Mouse (Mus musculus) stomach, embryonic 14.5 days (tissue): Measurements from ENCODE around the gene Xab2. TPM values are rescaled to one million over a fixed set of nuclear protein-coding genes. Genes with fewer than 3 reads are reported as not detected.

Experiments used
- ATAC-seq: fragments of 200-750 bp; cut with Nextera tagmentation; 2 replicates; pipeline ENCODE4 v1.8.0; 2017; ENCODE audit warnings: low read depth, moderate TSS enrichment; ENCODE audit not compliant: insufficient number of reproducible peaks, insufficient read depth, low FRiP score
- H3K27ac ChIP-seq: fragments of 300-500 bp; sonication (generic); 2 replicates; pipeline ENCODE4 v1.5.1; 2014; ENCODE audit warnings: mild to moderate bottlenecking, low read length, moderate library complexity, mixed read lengths
- H3K27me3 ChIP-seq: fragments of 300-500 bp; sonication (generic); 2 replicates; pipeline ENCODE4 v1.6.1; 2014; ENCODE audit warnings: low read length, control low read depth, mixed read lengths; ENCODE audit not compliant: control insufficient read depth, insufficient read depth
- H3K36me3 ChIP-seq: fragments of 300-500 bp; sonication (generic); 2 replicates; pipeline ENCODE4 v1.6.1; 2014; ENCODE audit warnings: mild to moderate bottlenecking, control low read depth, low read length, moderate library complexity, mixed read lengths; ENCODE audit not compliant: control insufficient read depth, insufficient read depth
- H3K4me1 ChIP-seq: fragments of 300-500 bp; sonication (generic); 2 replicates; pipeline ENCODE4 v1.6.1; 2014; ENCODE audit warnings: low read length, control low read depth, mixed read lengths; ENCODE audit not compliant: control insufficient read depth, insufficient read depth
- H3K4me2 ChIP-seq: fragments of 300-500 bp; sonication (generic); replicated peaks from 2 replicates; pipeline ENCODE4 v1.6.1; 2014; ENCODE audit warnings: low read depth, low read length, control low read depth
- H3K4me3 ChIP-seq: fragments of 300-500 bp; sonication (generic); 2 replicates; pipeline ENCODE4 v1.5.1; 2014; ENCODE audit warnings: low read depth, low read length, control low read depth
- H3K9ac ChIP-seq: fragments of 300-500 bp; sonication (generic); replicated peaks from 2 replicates; pipeline ENCODE4 v1.6.1; 2014; ENCODE audit warnings: low read depth, mild to moderate bottlenecking, control low read depth, low read length, moderate library complexity, mixed read lengths
- H3K9me3 ChIP-seq: fragments of 300-500 bp; sonication (generic); 2 replicates; pipeline ENCODE4 v1.6.1; 2016; ENCODE audit warnings: low read depth, low read length, control low read depth; ENCODE audit not compliant: control insufficient read depth
- WGBS: fragments of 180-500 bp; shearing (Covaris S2); extraction: QIAGEN DNeasy Blood & Tissue Kit; methylation state at CpG from one replicate; pipeline ENCODE4 v1.1.7; 2014; 5-methylcytosine and 5-hydroxymethylcytosine counted together
- polyA plus RNA-seq: library from polyadenylated mRNA; unstranded; fragments of >200 nt; fragmentation: Nextera tagmentation; extraction: Ambion mirVana; gene quantifications from 2 replicates; pipeline ENCODE4 v1.2.1, GENCODE M21; 2014

Gene Xab2
- polyA plus RNA-seq, 1 experiment from 2014 or later = 49.7 TPM

DNA sequence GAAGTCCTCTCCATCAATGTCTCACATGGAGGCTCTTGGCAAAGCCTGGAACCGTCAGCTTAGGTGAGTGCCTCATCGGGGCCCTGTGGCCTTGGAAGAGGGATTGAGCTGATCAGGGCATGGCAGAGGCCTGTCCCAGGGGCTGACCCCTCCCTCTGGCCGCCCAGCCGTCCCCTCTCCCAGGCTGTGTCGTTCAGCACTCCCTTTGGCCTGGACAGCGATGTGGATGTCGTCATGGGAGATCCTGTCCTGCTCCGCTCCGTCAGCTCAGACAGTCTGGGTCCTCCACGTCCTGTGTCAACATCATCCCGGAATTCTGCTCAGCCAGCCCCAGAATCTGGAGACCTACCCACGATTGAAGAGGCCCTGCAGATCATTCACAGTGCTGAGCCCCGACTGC is 17.7 kb downstream of the Xab2 start:
- Histone ChIP-seq H3K27ac (no peak overlapping the region), H3K27me3 (no peaks in the 10 kb centered on the region), H3K4me2 (no peak overlapping the region), H3K36me3 (peaks cover 7% of the 10 kb centered on the region; the same call in 1 of the 2 replicates), H3K9ac (no peak overlapping the region), H3K9me3 (no peaks in the 10 kb centered on the region), H3K4me1 (no peaks in the 10 kb centered on the region), H3K4me3 (no peak overlapping the region)
- WGBS = 77% methylated on average over 13 of the region's 13 CpGs
- ATAC-seq = no peak

GRCm38 (mm10) chr8:3600401-3600800 is 20.7 kb downstream of the Xab2 start:
- no peak overlapping the region for H3K4me2 ChIP-seq
- peaks cover 3% of the 10 kb centered on the region; the same call in 1 of the 2 replicates for H3K36me3 ChIP-seq
- no peak overlapping the region for H3K27ac ChIP-seq
- no peak overlapping the region for H3K9ac ChIP-seq
- H3K4me3 ChIP-seq = no peak overlapping the region
- no peaks in the 10 kb centered on the region for H3K9me3 ChIP-seq
- no peak for ATAC-seq
- H3K4me1 ChIP-seq = no peaks in the 10 kb centered on the region
- no peaks in the 10 kb centered on the region for H3K27me3 ChIP-seq
- 90% methylated on average over 6 of the region's 6 CpGs for WGBS

- H3K9me3 ChIP-seq = no peaks in the 10 kb centered on the region
- no peak overlapping the region for H3K4me2 ChIP-seq
- 73% methylated on average over 1 of the region's 1 CpGs for WGBS
- no peak overlapping the region for H3K9ac ChIP-seq
- H3K27ac ChIP-seq = no peak overlapping the region
- H3K36me3 ChIP-seq = peaks cover 3% of the 10 kb centered on the region; the same call in 1 of the 2 replicates
- ATAC-seq = no peak
- H3K4me1 ChIP-seq = no peaks in the 10 kb centered on the region
- no peaks in the 10 kb centered on the region for H3K27me3 ChIP-seq
- no peak overlapping the region for H3K4me3 ChIP-seq
Observed at GRCm38 (mm10) chr8:3599219-3599618, 21.9 kb downstream of the Xab2 start.

DNA sequence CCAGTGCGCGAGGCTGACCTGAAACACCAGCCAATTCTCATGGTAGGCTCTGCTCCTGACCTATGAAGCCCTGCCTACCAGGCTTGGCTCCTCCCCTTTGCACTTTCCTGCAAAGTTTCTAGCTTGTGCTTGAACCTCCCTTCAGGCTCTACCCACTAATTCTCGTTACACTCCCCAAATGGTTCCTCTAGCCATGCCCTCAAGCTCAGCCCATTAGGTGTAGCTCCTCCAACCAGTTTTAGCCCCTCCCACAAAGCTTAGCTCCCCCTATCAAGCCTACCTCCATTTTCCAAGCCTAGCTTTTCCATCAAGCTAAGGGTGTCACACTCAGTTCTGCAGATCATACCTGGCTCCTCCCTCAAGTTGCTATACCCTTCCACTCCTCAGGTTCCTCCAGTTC is 23.1 kb downstream of the Xab2 start:
- no peak overlapping the region for H3K4me3 ChIP-seq
- ATAC-seq = no peak
- no peak overlapping the region for H3K9ac ChIP-seq
- no peaks in the 10 kb centered on the region for H3K27me3 ChIP-seq
- H3K4me1 ChIP-seq = no peaks in the 10 kb centered on the region
- WGBS = 62% methylated on average over 3 of the region's 3 CpGs
- no peak overlapping the region for H3K4me2 ChIP-seq
- peaks cover 3% of the 10 kb centered on the region; the same call in 1 of the 2 replicates for H3K36me3 ChIP-seq
- no peaks in the 10 kb centered on the region for H3K9me3 ChIP-seq
- H3K27ac ChIP-seq = no peak overlapping the region

DNA sequence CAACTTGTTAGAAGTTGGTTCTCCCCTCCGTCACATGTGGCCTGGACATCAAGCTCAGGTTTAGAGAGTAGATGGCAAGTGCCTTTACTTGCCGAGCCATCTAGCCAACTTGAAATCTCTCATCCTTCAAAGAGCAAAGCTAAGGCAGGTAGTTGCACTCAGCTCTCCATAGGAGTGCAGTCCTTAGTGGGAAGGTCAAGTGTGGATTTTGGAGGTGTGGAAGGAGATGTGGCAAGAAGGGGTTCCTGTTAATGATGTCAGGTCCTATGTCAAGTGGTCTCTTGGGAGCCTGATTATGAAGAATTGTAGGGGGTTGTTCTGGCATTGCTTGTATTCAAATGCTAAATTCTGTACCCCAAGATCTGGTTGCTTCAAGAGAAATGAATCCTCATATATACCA is 26.6 kb downstream of the Xab2 start:
- Histone ChIP-seq H3K27ac (no peak overlapping the region), H3K27me3 (no peaks in the 10 kb centered on the region), H3K4me3 (no peak overlapping the region), H3K9me3 (no peaks in the 10 kb centered on the region), H3K9ac (no peak overlapping the region), H3K36me3 (peaks cover 3% of the 10 kb centered on the region; the same call in 1 of the 2 replicates), H3K4me1 (no peaks in the 10 kb centered on the region), H3K4me2 (no peak overlapping the region)
- ATAC-seq = no peak
- 85% methylated on average over 2 of the region's 2 CpGs for WGBS

- 52% methylated on average over 3 of the region's 3 CpGs for WGBS
- no peaks in the 10 kb centered on the region for H3K9me3 ChIP-seq
- H3K4me2 ChIP-seq = no peak overlapping the region
- peaks cover under 1% of the 10 kb centered on the region; the same call in 1 of the 2 replicates for H3K36me3 ChIP-seq
- H3K27me3 ChIP-seq = no peaks in the 10 kb centered on the region
- no peak overlapping the region for H3K27ac ChIP-seq
- H3K4me3 ChIP-seq = no peak overlapping the region
- H3K4me1 ChIP-seq = no peaks in the 10 kb centered on the region
- H3K9ac ChIP-seq = no peak overlapping the region
- no peak for ATAC-seq
Observed at GRCm38 (mm10) chr8:3593470-3593869, 27.6 kb downstream of the Xab2 start.

GRCm38 (mm10) chr8:3588258-3588633 is 32.9 kb downstream of the Xab2 start:
- peak overlapping the region; percentile 65 for H3K9ac ChIP-seq
- WGBS = 5% methylated on average over 11 of the region's 11 CpGs
- no peaks in the 10 kb centered on the region for H3K36me3 ChIP-seq
- H3K27me3 ChIP-seq = peaks cover 5% of the 10 kb centered on the region
- H3K4me1 ChIP-seq = no peaks in the 10 kb centered on the region
- H3K9me3 ChIP-seq = no peaks in the 10 kb centered on the region
- H3K4me3 ChIP-seq = peak overlapping the region; percentile 75
- peak; percentile 51 for ATAC-seq
- peak overlapping the region; percentile 80; the same call in 1 of the 2 replicates for H3K27ac ChIP-seq
- H3K4me2 ChIP-seq = peak overlapping the region; percentile 84

DNA sequence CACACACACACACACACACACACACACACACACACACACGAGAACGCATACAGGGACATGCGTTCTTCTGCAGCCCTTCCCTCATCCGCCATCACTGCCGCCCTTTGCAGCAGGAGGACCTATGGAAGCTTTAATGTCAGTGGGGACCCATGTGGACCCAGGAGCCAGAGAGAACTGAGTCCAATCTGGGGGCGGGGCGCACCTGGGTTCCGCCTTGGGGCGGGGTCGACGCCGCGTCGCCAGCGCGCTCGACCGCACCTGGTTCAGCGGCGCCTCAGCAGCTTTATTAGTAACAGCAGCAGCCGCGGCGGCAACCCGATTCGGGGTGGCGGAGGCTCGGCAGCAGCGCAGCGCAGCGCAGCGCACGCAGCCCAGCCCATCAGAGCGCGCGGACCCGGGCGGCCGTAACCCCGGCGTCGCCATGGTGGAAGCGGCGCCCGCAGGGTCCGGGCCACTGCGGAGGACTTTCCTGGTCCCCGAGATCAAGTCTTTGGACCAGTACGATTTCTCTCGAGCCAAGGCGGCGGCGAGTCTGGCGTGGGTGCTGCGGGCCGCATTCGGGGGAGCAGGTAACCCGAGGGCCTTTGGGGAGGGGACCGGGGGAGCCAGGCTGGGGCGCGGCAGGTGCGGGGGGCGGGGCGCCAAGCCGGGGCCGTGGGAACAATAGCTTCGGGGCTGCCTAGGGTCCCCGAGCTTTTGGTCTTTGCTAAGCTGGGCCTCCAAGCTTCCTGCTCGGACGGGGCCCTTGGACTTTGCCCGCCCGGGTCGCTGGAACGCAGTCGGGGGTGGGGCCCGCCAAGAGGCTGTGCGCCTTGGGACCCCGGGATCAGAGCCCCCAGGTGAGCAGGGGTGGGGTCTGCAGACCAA is 33.5 kb downstream of the Xab2 start:
- Histone ChIP-seq H3K4me2 (peak overlapping the region; percentile 84), H3K9ac (peak overlapping the region; percentile 65), H3K27me3 (peaks cover 5% of the 10 kb centered on the region), H3K27ac (peak overlapping the region; percentile 80), H3K9me3 (no peaks in the 10 kb centered on the region), H3K4me1 (no peaks in the 10 kb centered on the region), H3K4me3 (peak overlapping the region; percentile 75), H3K36me3 (no peaks in the 10 kb centered on the region)
- WGBS = under 1% methylated on average over 75 of the region's 77 CpGs
- ATAC-seq = peak; percentile 82
